Mouse (Mus musculus) olfactory bulb, adult 2 months (tissue): ENCODE data around the gene Cnpy4.

Experiments
- CTCF ChIP-seq: fragments of 200-500 bp; IDR thresholded peaks from 2 replicates; pipeline ENCODE4 v1.5.1; 2012; ENCODE audit warnings: low read depth, mild to moderate bottlenecking, low read length, moderate library complexity; ENCODE audit not compliant: insufficient read depth
- POLR2A ChIP-seq: fragments of 200-500 bp; IDR thresholded peaks from 2 replicates; pipeline ENCODE4 v1.6.1; 2012; ENCODE audit warnings: mild to moderate bottlenecking, low read depth, low read length, moderate library complexity; ENCODE audit not compliant: insufficient read depth

- TF ChIP-seq POLR2A (no peak), CTCF (no peak)
Measured at GRCm38 (mm10) chr5:138163046-138163445, 24.2 kb upstream of the Cnpy4 start.
